Mouse (Mus musculus) liver, embryonic 11.5 days (tissue): ENCODE measurements around the gene Eapp. TPM values are rescaled to one million over a fixed set of nuclear protein-coding genes. Genes with fewer than 3 reads are reported as not detected.

ENCODE experiments used
- ATAC-seq: fragments of 200-750 bp; cut with Nextera tagmentation; replicated peaks from 2 replicates; pipeline ENCODE4 v1.8.0; 2017; ENCODE audit warnings: moderate number of reproducible peaks, mild to moderate bottlenecking, moderate TSS enrichment, moderate library complexity; ENCODE audit not compliant: low FRiP score
- DNase-seq: peaks from one replicate; pipeline ENCODE4 v3.0.0-alpha.2; 2017; ENCODE audit warnings: low spot score
- H3K27ac ChIP-seq: fragments of 300-500 bp; sonication (generic); 2 replicates; pipeline ENCODE4 v1.5.1; 2014; ENCODE audit warnings: mild to moderate bottlenecking, low read depth, low read length, control low read depth
- H3K27me3 ChIP-seq: fragments of 300-500 bp; sonication (generic); replicated peaks from 2 replicates; pipeline ENCODE4 v1.6.1; 2014; ENCODE audit warnings: low read length, mixed read lengths; ENCODE audit not compliant: control insufficient read depth, insufficient read depth
- H3K36me3 ChIP-seq: fragments of 300-500 bp; sonication (generic); 2 replicates; pipeline ENCODE4 v1.6.1; 2014; ENCODE audit warnings: mild to moderate bottlenecking, low read length, moderate library complexity, mixed read lengths; ENCODE audit not compliant: control insufficient read depth, insufficient read depth
- H3K4me1 ChIP-seq: fragments of 300-500 bp; sonication (generic); replicated peaks from 2 replicates; pipeline ENCODE4 v1.6.1; 2014; ENCODE audit warnings: low read length, mixed read lengths; ENCODE audit not compliant: control insufficient read depth, insufficient read depth
- H3K4me2 ChIP-seq: fragments of 300-500 bp; sonication (generic); 2 replicates; pipeline ENCODE4 v1.6.1; 2014; ENCODE audit warnings: mild to moderate bottlenecking, control low read depth, moderate library complexity
- H3K4me3 ChIP-seq: fragments of 300-500 bp; sonication (generic); 2 replicates; pipeline ENCODE4 v1.5.1; 2014; ENCODE audit warnings: low read depth, low read length, control low read depth
- H3K9ac ChIP-seq: fragments of 300-500 bp; sonication (generic); 2 replicates; pipeline ENCODE4 v1.6.1; 2014; ENCODE audit warnings: low read depth, low read length, control low read depth
- H3K9me3 ChIP-seq: fragments of 300-500 bp; sonication (generic); 2 replicates; pipeline ENCODE4 v1.6.1; 2016; ENCODE audit warnings: low read length, inconsistent platforms, mixed read lengths; ENCODE audit not compliant: control insufficient read depth
- WGBS: fragments of 180-500 bp; shearing (Covaris S2); extraction: QIAGEN DNeasy Blood & Tissue Kit; methylation state at CpG from one replicate; pipeline ENCODE4 v1.1.7; 2014; 5-methylcytosine and 5-hydroxymethylcytosine counted together
- microRNA counts: library from miRNA; unstranded; fragments of <30 nt; microRNA quantifications from one replicate; lab custom pipeline; 2015
- microRNA-seq: library from miRNA; unstranded; fragments of <30 nt; microRNA quantifications from one replicate; pipeline ENCODE4, GENCODE M21; 2017; ENCODE audit warnings: borderline number of aligned reads
- polyA plus RNA-seq: library from polyadenylated mRNA; unstranded; fragments of >200 nt; fragmentation: Nextera tagmentation; extraction: Ambion mirVana; gene quantifications from 2 replicates; pipeline ENCODE4 v1.2.1, GENCODE M21; 2014

Eapp gene
- polyA plus RNA-seq, 1 experiment from 2014 or later, result 59.9 TPM

DNA sequence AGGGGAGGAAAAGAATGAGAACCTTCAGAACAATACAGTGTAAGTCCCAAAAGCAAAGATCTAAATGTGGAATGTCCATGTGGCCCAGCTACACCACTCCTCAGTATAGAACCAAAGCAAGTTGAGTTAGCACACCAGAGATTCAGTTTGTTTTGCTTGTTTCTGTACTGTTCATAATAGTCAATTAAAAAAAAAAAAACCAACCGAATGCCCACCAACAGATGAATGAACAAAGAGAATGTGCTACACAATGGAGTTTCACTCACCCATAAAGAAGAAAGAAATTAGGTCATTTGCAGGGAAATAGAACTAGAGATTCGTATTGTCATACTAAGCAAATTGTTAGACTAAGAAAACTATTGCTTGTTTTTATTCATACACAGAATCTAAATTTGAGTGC, 63.6 kb downstream of the Eapp start:
- no peak for ATAC-seq
- WGBS, result 92% methylated on average over 2 of the region's 2 CpGs
- Histone ChIP-seq H3K9me3 (no peaks in the 10 kb centered on the region), H3K4me3 (no peak overlapping the region), H3K4me1 (no peaks in the 10 kb centered on the region), H3K9ac (no peak overlapping the region), H3K36me3 (no peaks in the 10 kb centered on the region), H3K27me3 (no peaks in the 10 kb centered on the region), H3K4me2 (no peak overlapping the region), H3K27ac (no peak overlapping the region)
- DNase-seq, result no peak

DNA sequence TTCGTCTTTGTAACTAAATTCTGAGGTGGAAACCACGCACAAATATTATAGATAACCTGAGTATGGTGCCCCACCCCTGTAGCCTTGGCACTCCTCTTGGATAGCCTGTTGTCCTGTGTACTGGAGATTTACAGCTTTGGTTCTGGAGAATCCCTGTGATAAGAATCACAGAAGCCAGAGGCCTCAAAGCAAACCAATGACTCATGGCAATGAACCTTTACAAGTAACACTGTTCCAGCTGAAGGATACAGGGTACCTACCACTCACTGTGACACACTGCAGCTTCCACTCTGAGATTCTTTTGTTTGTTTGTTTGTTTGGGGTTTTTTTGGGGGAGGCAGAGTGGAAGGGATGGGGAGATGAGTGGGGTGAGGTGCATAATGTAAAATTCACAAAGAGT, 73.8 kb downstream of the Eapp start:
- no peak for ATAC-seq
- Histone ChIP-seq H3K27ac (no peak overlapping the region), H3K4me3 (no peak overlapping the region), H3K36me3 (no peaks in the 10 kb centered on the region), H3K9me3 (no peaks in the 10 kb centered on the region), H3K27me3 (no peaks in the 10 kb centered on the region), H3K4me2 (no peak overlapping the region), H3K9ac (no peak overlapping the region), H3K4me1 (no peaks in the 10 kb centered on the region)
- 75% methylated on average over 2 of the region's 2 CpGs for WGBS
- DNase-seq, result no peak

MicroRNA genes within 50 kb of the gene (microRNA counts, 519-probe panel; counts per million panel counts)
- not detected for microRNA mmu-miR-1892 (lab: Ali Mortazavi, UCI)

Small RNAs within 50 kb of the gene (microRNA-seq; reads per million reads assigned to microRNA genes)
- gene Mir1892, result not detected

Other genes starting within 250 kb of the Eapp start
- 95.8 and 99.8 TPM in 2 replicates for gene Sptssa, start 39.3 kb downstream of the Eapp start, polyA plus RNA-seq
- gene Snx6, start 99.8 kb upstream of the Eapp start, polyA plus RNA-seq, result 115 and 123 TPM in 2 replicates
- 87.3 TPM in 2 replicates for gene Cfl2, start 167.0 kb upstream of the Eapp start, polyA plus RNA-seq